Mouse (Mus musculus) brain, adult 2 months (tissue): ENCODE measurements at regions not wholly inside any gene's neighbourhood (a gene's known extent, or its start where the extent isn't known, plus 50 kb on each side); places are given as distances from the start of the nearest gene placed in this dataset.
A peak's percentile ranks its signal among the peaks of the same experiment; 100 is the strongest.
"Not testable (repeated sequence)": the region's sequence is repeated elsewhere in the genome, so short reads cannot be mapped to it uniquely, and the experiment has no call there.

Experiments used
- DNase-seq: peaks from one replicate; pipeline ENCODE4 v3.0.0; 2011; ENCODE audit warnings: low read depth, low spot score

DNA sequence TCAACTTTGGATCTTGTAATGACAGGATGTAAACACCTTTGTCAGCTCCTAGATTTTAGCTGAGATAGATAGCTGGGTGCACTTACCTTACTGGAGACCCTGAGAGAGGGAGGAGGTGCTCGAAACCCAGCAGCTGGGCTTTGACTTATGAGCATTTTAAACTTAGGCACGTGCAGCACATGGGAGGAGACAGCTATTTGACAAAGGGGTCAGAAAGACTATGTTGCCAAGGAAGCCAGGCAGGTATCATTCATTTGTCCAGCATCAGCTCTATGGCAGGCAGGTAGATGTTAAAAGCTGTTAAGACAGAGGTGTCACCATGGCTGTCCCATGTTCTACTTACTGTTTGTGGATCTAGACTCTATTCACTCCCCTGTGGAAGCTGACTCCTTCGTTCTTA lies 120.0 kb upstream of the Tet2 start:
- DNase-seq, result no peak

DNA sequence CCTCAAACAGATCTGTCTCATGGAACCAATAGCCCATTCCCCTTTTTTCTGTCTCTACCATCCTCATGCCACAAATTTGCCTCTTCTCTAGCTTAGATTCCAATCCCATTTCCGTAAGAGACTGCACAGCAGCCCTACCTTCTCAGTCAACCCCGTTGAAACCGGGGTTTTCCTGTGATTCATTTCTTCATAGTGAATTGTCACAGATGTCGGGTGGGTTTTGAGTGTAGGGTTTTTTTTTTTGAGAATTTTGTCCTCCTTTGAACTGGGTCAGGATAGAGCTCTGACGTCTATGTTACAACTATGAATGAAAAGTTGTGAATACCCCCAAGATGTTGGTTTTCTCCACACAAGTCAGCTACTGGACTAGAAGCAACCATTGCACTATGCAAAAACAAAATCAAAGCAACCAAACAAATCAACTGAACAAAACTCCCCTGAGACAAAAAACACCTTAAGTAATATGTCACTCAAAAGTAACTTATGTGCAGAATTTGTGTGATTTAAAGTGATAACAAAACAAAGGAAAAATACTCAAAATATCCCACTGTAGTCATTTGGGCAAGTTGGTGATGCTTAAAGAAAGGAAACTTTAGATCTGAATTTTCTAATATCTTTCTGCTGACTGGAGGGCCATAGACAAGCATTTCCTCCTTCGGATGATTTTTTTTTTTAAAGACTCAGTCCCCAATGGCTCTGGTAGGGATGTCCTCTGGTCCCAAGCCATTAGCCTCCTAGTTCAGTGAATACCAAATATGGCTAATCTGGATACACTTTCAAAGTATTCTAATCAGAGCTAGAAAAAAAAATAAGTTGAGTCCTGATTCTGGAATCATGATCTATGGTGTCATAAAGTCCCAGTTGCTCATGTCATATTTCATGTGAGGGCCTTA lies 120.7 kb upstream of the Tet2 start:
- DNase-seq, result no peak

DNA sequence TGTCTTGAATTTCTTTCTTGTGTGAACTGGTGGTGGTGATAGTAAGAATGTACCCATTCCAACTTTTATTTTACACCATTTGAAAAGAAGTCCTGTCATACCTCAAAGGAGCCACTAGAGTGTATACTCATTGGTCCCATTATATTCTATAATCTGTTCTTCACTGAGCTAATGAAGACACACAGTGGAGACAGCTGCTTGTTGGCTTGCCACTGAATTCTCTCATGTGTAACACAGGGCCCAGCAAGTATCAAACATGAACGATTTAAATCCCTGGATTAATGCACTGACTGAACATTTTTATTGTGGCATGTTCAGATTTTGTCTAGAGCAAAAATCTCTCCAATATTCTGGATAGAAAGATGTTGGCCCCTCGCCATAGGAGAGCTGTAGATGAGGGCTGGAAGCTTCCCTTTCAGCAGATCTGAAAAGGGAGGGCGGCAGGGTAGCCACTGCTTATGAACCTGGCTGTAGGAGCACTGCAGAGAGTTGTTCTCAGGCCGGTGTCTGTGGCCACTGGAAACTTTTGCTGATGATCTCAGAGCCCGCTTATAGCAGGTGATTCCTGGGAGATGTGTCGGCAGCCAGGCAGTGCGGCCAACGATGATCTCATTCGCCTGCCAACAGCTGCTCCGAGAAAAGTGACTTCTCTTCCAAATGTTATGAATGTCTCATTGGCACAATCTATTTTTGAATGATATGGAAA lies 128.0 kb upstream of the Tet2 start:
- DNase-seq, result peak; percentile 84

DNA sequence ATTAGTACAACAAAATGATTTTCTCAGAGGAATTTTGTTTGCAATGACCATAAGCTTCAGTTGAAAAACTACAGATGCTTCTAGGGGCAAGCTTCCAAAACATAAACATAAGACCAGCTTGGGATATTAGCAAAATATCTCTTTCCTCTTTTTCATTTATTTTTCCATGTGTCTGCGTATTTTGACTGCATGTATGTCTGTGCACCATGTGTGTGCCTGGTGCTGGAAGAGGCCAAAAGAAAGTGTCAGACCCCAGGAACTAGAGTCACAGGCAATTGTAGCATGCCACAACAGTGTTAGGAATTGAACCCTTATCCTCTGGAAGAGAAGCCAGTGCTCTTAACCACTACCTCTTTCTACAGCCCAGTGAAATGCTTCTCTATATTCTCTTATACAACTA lies 133.0 kb upstream of the Tet2 start:
- DNase-seq, result no peak

DNA sequence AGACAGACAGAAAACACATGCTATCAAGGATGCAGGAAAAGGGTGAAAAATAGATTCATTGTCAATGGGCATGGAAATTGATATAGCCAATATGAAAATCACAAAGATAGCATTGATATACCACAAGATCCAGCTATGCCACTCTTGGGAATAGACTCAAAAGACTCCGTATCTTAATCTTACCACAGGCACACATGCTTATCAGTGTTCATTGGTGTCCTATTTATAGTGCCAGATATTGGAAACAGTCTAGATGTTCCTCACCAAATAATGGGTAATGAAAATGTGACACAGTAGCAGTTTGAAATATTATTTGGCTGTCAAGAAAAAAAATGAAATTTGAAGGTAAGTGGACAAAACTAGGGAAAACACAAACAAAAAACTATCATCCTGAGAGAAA lies 135.0 kb upstream of the Tet2 start:
- DNase-seq, result no peak

DNA sequence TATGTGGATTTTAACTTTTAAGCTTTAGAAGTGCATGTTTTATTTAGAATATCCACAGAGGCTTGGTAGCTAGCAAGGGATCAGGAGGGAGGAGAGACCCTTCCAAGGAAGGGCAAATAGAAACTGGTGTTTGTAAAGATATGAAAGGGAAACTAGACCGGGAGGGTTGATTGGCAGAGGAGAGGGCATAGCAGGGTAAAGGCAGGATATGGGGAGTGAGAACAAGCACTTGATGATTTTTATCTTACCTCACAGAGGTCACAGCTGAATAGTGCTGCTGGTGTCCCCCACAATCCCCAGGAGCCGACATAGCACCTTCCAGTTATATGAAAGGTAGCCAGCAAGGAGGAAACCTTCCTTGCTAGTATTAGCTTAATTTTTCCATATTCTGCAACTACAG lies 135.4 kb upstream of the Tet2 start:
- DNase-seq, result no peak

DNA sequence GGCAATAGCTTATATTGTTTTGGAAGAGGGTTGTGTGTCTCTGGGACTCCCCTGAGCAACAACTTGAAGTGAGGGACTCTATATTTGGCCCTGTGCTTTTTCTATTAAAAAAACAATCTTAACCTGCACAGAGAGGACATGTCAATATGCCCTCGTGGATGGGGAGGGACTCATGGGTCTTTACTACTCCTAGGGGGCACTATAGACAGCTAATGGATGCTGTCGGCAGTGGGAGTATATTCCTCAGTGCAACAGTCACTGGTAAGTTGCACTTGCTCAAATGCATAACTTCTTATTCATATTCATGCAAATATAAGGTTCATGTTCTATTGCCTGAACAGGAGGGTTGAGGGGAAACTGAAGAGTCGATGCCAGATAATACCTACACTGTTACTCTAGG lies 135.9 kb upstream of the Tet2 start:
- no peak for DNase-seq

DNA sequence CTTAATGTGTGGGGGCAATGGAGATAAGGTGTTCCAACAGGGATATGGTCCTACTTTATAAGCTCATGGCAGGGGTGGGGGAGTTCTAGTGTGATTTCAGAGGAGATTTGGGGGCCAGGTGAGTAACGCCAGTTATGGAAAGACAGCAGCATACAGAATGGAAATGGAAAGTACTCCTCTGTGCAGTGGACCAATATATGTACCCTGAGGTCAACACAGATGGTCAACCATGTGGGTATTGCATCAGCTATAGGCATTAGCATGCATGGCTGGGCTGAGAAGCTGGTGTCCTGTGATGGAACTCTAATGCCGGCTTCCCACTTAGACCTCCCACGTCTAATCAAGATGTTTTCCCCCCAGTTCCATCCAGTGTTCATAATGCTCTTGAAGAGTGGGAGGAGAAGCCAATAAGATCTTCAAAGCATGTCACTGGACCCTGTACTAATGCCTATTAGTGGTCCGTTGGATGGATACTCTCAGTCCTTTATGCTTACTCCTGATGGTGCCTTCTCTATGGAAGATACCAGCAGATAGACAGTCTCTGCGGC lies 139.3 kb upstream of the Tet2 start:
- no peak for DNase-seq

DNA sequence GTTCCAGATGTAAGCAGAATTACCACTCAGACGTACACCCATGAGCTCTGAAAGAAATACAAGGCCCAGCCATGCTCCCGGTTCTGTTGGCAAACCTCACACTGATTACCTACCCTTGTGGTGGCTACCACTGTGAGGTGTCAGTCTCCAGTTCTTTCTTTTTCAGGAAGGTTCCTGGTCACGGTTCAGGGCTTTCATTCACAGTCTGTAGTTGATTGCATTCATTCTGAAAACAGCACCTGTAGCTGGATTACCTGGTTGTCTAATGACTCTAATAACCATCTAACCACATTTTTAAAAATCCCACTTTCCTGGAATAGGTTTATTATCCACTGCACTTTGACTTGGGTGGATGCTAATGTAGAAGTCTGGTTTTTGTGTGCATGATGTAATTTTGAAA lies 139.8 kb upstream of the Tet2 start:
- no peak for DNase-seq

DNA sequence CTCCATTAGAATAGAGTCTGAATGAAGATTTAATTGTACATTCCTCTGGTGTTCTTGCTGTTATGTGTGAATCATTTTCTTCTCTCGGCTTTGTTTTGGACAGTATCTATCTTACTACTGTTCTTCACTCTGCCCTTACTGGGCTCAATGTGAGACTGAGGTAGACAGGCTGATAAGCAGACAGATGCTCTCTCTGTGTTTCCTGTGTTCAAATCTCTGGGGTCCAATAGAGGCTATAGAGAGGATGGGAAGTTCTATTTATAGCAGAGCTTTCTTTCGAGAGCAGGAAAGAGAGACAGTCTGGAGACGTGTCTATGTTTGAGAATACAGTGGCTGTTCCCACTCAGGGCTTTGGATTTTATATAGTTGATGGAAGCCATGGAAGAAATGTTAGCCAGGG lies 140.5 kb upstream of the Tet2 start:
- no peak for DNase-seq

DNA sequence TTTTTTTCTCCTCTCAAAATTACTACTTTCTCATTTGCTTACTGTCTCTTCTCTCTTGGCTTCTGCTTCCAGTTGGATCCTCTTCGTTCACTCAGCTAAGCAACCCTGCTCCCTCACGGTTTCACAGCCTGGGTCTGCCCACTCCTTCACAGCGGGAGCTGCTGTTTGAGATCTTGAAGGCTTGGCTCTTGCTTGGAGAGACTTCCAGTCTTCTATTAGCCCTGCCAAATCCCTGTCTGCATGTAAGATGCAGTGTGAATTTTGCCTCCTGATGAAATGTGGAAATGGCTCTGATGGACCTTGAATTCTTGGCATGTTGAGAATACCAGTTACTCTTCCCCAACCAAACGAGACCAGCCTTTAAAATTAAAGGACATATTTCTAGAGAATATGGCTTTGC lies 149.1 kb upstream of the Tet2 start:
- peak; percentile 85 for DNase-seq

DNA sequence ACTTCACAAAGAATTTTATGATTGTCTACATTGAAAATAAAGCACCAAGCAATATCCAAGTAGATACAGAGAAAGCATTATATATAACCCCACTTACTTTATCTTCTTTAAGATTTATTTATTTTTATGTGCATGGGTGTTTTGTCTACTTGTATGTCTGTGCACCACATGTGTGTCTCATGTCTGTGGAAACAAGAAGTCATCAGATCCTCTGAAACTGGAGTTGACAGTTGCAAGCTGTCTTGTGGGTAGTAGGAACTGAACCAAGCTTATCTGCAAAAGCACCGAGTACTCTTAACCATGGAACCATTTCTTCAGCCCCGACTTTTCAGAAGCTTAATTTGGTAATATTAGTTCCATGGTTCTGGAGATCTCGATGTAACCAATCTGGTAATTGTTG lies 151.2 kb upstream of the Tet2 start:
- no peak for DNase-seq

DNA sequence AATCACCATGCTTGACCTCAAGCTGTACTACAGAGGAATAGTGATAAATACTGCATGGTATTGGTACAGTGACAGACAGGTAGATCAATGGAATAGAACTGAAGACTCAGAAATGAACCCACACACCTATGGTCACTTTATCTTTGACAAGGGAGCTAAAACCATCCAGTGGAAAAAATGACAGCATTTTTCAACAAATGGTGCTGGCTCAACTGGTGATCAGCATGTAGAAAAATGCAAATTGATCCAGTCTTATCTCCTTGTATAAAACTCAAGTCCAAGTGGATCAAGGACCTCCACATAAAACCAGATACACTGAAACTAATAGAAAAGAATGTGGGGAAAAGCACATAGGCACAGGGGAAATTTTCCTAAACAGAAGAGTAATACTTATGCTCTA lies 159.9 kb upstream of the Tet2 start:
- not testable (repeated sequence) for DNase-seq

DNA sequence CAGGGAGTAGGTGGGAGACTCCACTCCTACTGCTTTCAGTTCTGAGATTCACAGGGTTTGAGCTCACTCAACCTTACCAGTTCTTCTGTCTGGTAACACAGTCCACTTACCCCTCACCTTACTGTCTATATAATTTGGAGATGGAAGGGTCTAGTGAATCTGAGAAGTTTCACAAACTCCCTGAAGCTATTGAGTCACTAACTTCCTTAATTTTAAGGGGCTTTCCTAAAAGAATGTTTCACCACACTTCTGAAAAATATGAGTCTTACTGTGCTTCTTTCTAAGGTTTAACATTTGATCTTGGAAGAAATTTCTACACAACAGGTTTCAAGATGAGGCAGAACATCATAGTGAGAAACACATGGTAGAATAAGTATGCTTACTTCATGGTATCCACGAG lies 166.6 kb upstream of the Tet2 start:
- no peak for DNase-seq

DNA sequence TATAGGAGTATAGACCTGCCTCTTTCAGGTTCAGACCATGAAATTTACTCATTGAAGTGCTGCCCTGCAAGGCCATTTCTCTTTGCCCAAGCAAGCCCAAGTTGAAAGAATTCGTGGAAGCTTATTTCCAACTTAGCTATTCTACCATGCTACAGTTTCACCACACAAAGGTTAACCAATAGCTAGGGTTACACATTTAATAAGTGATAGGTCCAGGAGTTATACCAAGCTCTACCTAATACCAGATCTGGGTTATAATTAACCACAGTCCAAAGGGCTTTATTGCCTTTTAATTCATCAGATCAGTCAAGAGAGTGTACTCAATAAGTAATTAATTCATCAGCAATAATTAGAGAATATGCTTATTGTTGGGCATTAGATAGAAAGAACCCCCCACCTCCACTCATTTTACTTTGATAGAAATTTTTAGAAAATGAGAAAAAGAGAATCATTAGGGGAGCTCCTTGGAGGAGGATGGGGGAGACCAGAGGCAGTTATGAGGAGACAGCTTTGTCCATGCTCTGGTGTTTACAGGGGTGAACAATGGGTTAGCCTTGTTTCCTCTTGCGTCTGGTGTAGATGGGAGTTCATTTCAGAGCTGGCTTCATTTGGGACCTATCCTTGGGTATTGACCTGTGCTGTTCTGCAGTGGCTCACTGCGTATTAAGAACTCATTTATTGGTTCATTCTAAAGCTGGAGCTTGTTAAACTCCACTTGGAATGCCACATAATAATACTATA lies 177.8 kb upstream of the Tet2 start:
- no peak for DNase-seq

DNA sequence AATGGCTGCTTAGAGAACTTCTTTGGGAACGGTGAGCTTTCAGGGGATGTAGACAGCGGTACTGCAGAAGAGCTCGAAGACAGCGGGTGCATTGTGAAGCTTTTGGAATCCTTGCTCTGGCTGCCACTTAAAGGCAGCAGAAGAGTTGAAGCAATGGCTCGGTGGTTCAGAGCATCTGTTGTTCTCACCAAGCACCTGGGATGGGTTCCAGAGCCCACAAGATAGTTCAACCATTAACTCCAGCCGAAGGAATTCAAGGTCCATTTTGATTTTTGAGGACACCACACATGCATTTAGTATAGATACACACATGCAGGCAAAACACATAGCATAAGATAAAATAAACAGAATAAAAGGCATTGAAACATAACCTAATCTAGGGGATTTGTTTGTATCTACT lies 181.9 kb upstream of the Tet2 start:
- DNase-seq, result no peak

DNA sequence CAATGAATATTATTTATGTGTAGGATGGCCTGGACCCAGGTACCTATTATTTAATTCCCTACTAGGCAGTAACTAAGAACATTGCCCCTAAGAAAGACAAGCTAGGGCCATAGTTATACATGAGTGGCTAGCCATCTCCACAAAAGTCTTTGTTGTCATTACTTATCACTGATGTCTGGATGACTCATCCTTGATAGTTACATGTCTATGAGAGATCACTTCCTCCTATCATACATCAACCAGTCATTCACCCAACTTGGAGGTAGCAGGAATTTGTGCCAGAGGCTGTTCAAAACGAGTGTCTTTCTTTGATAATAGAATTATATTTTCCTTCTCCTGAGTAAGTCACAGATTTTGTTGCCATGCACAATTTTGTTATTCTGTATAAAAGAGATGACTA lies 190.7 kb upstream of the Tet2 start:
- DNase-seq, result no peak

DNA sequence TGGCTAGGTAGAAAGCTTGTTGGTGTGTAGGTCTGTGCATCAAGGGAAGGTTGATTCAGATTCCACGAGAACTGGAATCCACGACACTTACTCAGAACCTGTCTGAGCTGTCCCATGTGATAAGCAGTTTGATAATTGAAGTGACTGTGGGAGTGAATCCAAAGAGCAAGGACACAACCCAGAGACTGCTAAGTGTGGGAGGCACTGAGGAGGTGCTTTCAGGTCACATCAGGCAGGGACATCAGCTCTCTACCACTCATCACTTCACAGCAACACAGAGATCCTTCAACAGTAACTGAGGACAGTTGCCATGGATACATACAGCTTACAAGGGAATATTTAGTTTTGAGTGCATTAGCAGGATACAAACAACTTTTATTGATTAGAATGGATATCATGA lies 194.0 kb upstream of the Tet2 start:
- no peak for DNase-seq

DNA sequence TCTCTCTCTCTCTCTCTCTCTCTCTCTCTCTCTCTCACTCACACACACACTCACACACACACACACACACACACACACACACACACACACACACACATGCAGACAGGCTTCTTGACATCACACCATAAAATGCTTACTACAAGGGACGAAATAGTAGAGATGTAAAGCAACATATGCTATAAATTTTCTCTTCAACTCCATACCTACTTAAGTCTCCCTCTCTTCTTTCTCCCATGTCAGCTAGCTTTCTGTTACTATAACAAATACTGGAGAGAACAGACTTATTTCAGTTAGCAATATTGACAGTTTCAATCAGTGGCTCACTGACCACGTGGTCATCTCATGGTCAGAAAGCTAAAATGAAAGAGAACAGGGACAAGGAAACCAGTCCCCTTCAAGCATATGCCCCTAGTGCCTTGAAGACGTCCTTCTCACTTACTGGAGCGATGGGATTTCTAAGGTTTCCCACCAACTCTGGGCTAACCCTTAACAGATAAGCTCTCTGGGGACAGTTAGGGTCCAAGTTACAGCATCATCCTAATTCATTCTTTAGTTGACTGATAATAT lies 199.7 kb upstream of the Tet2 start:
- DNase-seq, result no peak

DNA sequence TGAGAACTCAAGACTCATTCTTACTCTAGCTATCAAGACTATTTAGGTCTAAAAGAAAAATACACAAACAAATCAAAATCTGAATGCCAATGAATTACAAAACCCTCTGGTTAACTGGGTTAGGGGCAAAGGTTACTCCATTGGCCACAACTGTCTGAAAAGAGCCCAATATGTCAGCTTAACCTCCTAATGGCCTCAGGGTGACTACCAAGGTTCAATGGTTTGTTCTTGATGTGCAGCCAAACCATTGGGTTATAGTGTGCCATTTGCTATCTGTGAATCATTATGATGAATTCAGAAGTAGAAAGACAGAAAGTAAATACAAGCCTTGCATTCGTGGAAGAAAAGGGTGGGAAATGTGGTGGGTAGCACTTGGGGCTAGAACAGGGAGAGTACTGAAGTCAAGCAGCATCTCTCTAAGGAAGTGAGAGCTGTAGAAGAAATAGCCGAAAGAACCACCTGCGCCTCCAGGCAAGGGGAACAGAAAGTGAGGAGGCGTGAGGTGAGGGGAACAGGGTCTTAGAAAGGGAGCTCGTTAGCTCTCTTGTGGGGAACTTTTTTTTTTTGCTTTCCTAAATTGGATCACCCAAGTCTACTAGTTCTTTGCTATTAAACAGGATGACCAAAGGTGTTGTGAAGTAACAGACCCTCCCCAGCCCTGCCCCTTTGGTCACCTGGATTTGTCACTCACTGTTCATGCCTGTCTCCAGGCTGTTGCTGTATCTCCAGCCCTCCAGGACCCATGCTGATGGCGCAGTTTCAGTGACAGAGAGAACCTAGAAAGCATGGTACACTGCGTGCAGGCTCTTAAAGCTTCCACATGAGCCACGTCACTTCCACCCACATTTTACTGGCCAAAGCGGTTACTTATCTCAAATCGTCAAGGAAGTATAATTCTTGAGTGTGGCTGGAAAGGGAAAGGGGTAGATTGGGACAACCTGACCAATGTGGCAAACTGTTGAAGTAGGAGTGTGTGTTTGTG lies 204.1 kb upstream of the Tet2 start:
- no peak for DNase-seq

DNA sequence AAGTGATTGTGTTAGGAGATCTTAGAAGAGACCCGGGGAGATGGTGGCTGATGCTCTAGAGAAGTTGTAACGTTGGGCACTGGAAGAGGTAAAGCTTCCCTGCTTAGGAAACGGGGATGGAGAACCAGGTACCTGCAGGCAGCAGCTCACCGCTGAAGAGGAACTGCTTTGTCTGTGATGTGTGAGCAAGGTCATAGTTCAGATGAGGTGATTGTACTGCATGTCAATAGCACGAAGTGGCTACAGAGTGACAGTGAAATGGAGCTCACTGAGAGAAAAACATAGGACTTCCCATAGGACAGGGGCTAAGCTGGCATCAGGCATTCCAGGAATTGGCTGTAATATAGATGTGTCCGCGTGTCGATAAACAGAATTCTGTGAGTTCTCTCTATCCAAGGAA lies 205.1 kb upstream of the Tet2 start:
- no peak for DNase-seq
